Mouse (Mus musculus): ENCODE measurements around the gene Ccdc160. TPM values are rescaled to one million over a fixed set of nuclear protein-coding genes. Genes with fewer than 3 reads are reported as not detected.

Ccdc160 gene
- 0.41 and 0.69 TPM in 2 replicates for polyA plus RNA-seq (2015; fragmentation: Nextera tagmentation; extraction: Ambion mirVana)

DNA sequence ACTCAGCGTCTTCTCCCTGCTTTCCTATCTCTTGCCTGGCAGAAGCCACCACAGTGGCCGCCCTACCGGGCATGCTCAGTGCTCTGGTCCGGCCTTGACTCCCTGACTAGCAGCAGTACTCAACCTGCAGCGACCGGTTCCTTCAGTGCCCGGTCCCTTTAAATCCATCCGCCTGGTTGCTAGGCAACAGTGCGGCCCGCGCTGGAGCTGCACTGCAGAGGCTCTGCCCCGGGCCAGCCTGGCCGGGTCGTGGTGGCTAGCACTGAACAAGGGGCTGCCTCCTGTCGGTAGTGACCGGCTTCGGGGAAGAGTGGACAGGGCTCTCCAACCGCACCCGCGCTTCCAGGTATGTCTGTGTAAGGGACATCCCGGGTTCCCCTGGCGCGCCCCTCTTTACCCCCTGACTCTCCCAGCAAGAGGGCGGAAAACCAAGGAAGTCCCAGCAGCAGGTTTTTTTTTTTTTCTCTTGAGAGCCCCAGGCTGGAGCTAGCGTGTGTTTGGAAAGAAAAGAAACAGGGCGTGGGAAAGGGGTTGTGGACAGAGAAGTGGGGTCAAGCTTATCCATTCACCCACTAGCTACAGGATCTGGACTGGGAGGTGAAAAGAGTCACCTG, at the start of gene Ccdc160:
TSS of gene Ccdc160 (plus strand) at position 221 of the 614 bp plus-strand sequence.
- H3K9me3 ChIP-seq (replicated peaks; ENCODE audit: control insufficient read depth, low read length): no peaks in the 10 kb centered on the region
- no peak within 1 kb of the TSS for H3K27ac ChIP-seq (ENCODE audit: low read length)
- H3K27me3 ChIP-seq (ENCODE audit: control insufficient read depth, insufficient read depth, low read length): no peaks in the 10 kb centered on the region
- 0 out of 2 replicates have a peak within 1 kb of the TSS, but pooled peaks have one; percentile 31 for H3K9ac ChIP-seq (ENCODE audit: low read length)
- peak within 1 kb of the TSS; percentile 67 for H3K4me2 ChIP-seq (ENCODE audit: low read depth, low read length)
- H3K4me3 ChIP-seq (ENCODE audit: low read length): peak within 1 kb of the TSS; percentile 49
- no peaks in the 10 kb centered on the region for H3K36me3 ChIP-seq (ENCODE audit: control insufficient read depth, insufficient read depth)
- peak; percentile 77 for ATAC-seq (replicated peaks; ENCODE audit: extremely low read depth, insufficient read depth, low FRiP score)
- 11% methylated on average over 26 of the region's 26 CpGs for WGBS
- H3K4me1 ChIP-seq (ENCODE audit: control insufficient read depth, insufficient read depth, low read length): no peaks in the 10 kb centered on the region

DNA sequence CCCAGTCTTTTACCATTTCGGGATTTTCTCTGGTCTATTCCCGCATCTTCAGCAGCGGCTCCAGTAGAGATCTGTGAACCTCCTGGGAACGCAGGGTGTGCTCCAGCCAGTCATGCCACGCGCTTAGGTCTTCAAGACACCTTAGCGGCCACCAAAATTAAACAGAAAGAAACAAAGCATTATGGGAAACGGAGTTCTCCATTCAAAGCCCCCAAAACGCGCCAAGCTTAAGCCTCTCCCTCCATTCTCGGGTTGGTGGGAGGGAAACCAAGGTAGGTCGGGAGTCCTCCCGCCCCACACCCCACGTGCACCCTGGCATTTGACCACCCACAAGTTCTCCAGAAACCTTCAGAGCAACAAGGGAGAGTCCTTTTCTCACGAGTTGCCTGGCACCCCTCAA, 47.2 kb upstream of the Ccdc160 start:
- 16% methylated on average over 15 of the region's 15 CpGs for WGBS
- H3K9ac ChIP-seq (ENCODE audit: low read length): peak overlapping the region; percentile 58
- no peaks in the 10 kb centered on the region for H3K9me3 ChIP-seq (replicated peaks; ENCODE audit: control insufficient read depth, low read length)
- H3K27me3 ChIP-seq (ENCODE audit: control insufficient read depth, insufficient read depth, low read length): peaks cover 16% of the 10 kb centered on the region
- H3K36me3 ChIP-seq (ENCODE audit: control insufficient read depth, insufficient read depth): no peaks in the 10 kb centered on the region
- H3K4me2 ChIP-seq (ENCODE audit: low read depth, low read length): peak overlapping the region; percentile 89
- H3K4me3 ChIP-seq (ENCODE audit: low read length): peak overlapping the region; percentile 57
- H3K4me1 ChIP-seq (ENCODE audit: control insufficient read depth, insufficient read depth, low read length): no peaks in the 10 kb centered on the region
- no peak overlapping the region for H3K27ac ChIP-seq (ENCODE audit: low read length)
- no peak for ATAC-seq (replicated peaks; ENCODE audit: extremely low read depth, insufficient read depth, low FRiP score)

- H3K9me3 ChIP-seq (replicated peaks; ENCODE audit: control insufficient read depth, low read length): no peaks in the 10 kb centered on the region
- H3K4me2 ChIP-seq (ENCODE audit: low read depth, low read length): peak overlapping the region; percentile 89
- 19% methylated on average over 48 of the region's 50 CpGs for WGBS
- peak overlapping the region; percentile 57 for H3K4me3 ChIP-seq (ENCODE audit: low read length)
- peaks cover 16% of the 10 kb centered on the region for H3K27me3 ChIP-seq (ENCODE audit: control insufficient read depth, insufficient read depth, low read length)
- peak overlapping the region; percentile 58 for H3K9ac ChIP-seq (ENCODE audit: low read length)
- H3K36me3 ChIP-seq (ENCODE audit: control insufficient read depth, insufficient read depth): no peaks in the 10 kb centered on the region
- H3K4me1 ChIP-seq (ENCODE audit: control insufficient read depth, insufficient read depth, low read length): no peaks in the 10 kb centered on the region
- H3K27ac ChIP-seq (ENCODE audit: low read length): no peak overlapping the region
- peak; percentile 49 for ATAC-seq (replicated peaks; ENCODE audit: extremely low read depth, insufficient read depth, low FRiP score)
Observed at GRCm38 (mm10) chrX:52744201-52745051, 46.6 kb upstream of the Ccdc160 start.

DNA sequence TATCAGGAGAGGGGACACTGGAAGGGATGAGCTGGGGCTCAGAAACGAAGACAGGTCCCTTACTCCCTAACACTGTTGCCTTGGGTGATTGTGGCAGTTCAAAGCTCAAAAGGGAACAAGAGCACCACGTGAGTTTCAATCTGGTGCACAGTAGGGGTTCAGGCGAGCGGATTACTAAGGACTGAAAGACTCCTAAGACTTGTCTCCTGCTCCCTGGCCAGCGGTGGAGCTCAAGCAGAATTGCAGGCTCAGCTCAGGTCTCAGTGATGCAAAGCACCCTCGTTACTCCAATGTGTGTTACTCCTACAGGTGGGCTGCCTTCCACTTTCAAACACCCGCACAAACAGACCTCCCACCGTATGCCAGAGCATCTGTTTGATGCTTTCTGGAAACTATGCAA, 45.5 kb upstream of the Ccdc160 start:
- Histone ChIP-seq H3K9ac (ENCODE audit: low read length) (no peak overlapping the region), H3K27ac (ENCODE audit: low read length) (no peak overlapping the region), H3K9me3 (replicated peaks; ENCODE audit: control insufficient read depth, low read length) (no peaks in the 10 kb centered on the region), H3K4me3 (ENCODE audit: low read length) (no peak overlapping the region; the same call in 1 of the 2 replicates), H3K36me3 (ENCODE audit: control insufficient read depth, insufficient read depth) (no peaks in the 10 kb centered on the region), H3K4me2 (ENCODE audit: low read depth, low read length) (peak overlapping the region; percentile 89; the same call in 1 of the 2 replicates), H3K27me3 (ENCODE audit: control insufficient read depth, insufficient read depth, low read length) (peaks cover 16% of the 10 kb centered on the region), H3K4me1 (ENCODE audit: control insufficient read depth, insufficient read depth, low read length) (no peaks in the 10 kb centered on the region)
- peak; percentile 37; the same call in 1 of the 2 replicates for ATAC-seq (replicated peaks; ENCODE audit: extremely low read depth, insufficient read depth, low FRiP score)
- 6% methylated on average over 8 of the region's 8 CpGs for WGBS

GRCm38 (mm10) chrX:52745917-52746316, 45.1 kb upstream of the Ccdc160 start:
- WGBS: 8% methylated on average over 10 of the region's 10 CpGs
- peaks cover 16% of the 10 kb centered on the region for H3K27me3 ChIP-seq (ENCODE audit: control insufficient read depth, insufficient read depth, low read length)
- 0 out of 2 replicates have a peak overlapping the region, but pooled peaks have one; percentile 2 for H3K4me3 ChIP-seq (ENCODE audit: low read length)

GRCm38 (mm10) chrX:52746849-52747248, 44.2 kb upstream of the Ccdc160 start:
- no peaks in the 10 kb centered on the region for H3K9me3 ChIP-seq (replicated peaks; ENCODE audit: control insufficient read depth, low read length)
- no peak overlapping the region for H3K9ac ChIP-seq (ENCODE audit: low read length)
- no peak for ATAC-seq (replicated peaks; ENCODE audit: extremely low read depth, insufficient read depth, low FRiP score)
- H3K36me3 ChIP-seq (ENCODE audit: control insufficient read depth, insufficient read depth): no peaks in the 10 kb centered on the region
- peaks cover 16% of the 10 kb centered on the region for H3K27me3 ChIP-seq (ENCODE audit: control insufficient read depth, insufficient read depth, low read length)
- no peak overlapping the region for H3K4me2 ChIP-seq (ENCODE audit: low read depth, low read length)
- 67% methylated on average over 1 of the region's 1 CpGs for WGBS
- H3K4me3 ChIP-seq (ENCODE audit: low read length): no peak overlapping the region
- no peak overlapping the region for H3K27ac ChIP-seq (ENCODE audit: low read length)
- no peaks in the 10 kb centered on the region for H3K4me1 ChIP-seq (ENCODE audit: control insufficient read depth, insufficient read depth, low read length)

More at GRCm38 (mm10) chrX:52745917-52746316, 45.1 kb upstream of the Ccdc160 start:
- no peaks in the 10 kb centered on the region for H3K36me3 ChIP-seq (ENCODE audit: control insufficient read depth, insufficient read depth)
- no peaks in the 10 kb centered on the region for H3K4me1 ChIP-seq (ENCODE audit: control insufficient read depth, insufficient read depth, low read length)
- 0 out of 2 replicates have a peak overlapping the region, but pooled peaks have one; percentile 89 for H3K4me2 ChIP-seq (ENCODE audit: low read depth, low read length)
- no peak overlapping the region for H3K9ac ChIP-seq (ENCODE audit: low read length)
- no peak overlapping the region; the same call in 1 of the 2 replicates for H3K27ac ChIP-seq (ENCODE audit: low read length)
- no peak for ATAC-seq (replicated peaks; ENCODE audit: extremely low read depth, insufficient read depth, low FRiP score)
- no peaks in the 10 kb centered on the region for H3K9me3 ChIP-seq (replicated peaks; ENCODE audit: control insufficient read depth, low read length)

GRCm38 (mm10) chrX:52753491-52754085, 37.4 kb upstream of the Ccdc160 start:
- Histone ChIP-seq H3K27me3 (ENCODE audit: control insufficient read depth, insufficient read depth, low read length) (no peaks in the 10 kb centered on the region; the same call in 1 of the 2 replicates), H3K4me1 (ENCODE audit: control insufficient read depth, insufficient read depth, low read length) (no peaks in the 10 kb centered on the region), H3K36me3 (ENCODE audit: control insufficient read depth, insufficient read depth) (no peaks in the 10 kb centered on the region), H3K9me3 (replicated peaks; ENCODE audit: control insufficient read depth, low read length) (no peaks in the 10 kb centered on the region), H3K4me2 (ENCODE audit: low read depth, low read length) (no peak overlapping the region), H3K4me3 (ENCODE audit: low read length) (no peak overlapping the region), H3K9ac (ENCODE audit: low read length) (no peak overlapping the region), H3K27ac (ENCODE audit: low read length) (no peak overlapping the region)
- WGBS: 24% methylated on average over 6 of the region's 6 CpGs
- no peak for ATAC-seq (replicated peaks; ENCODE audit: extremely low read depth, insufficient read depth, low FRiP score)

- Histone ChIP-seq H3K27me3 (ENCODE audit: control insufficient read depth, insufficient read depth, low read length) (no peaks in the 10 kb centered on the region; the same call in 1 of the 2 replicates), H3K9ac (ENCODE audit: low read length) (no peak overlapping the region), H3K9me3 (replicated peaks; ENCODE audit: control insufficient read depth, low read length) (no peaks in the 10 kb centered on the region), H3K4me3 (ENCODE audit: low read length) (no peak overlapping the region), H3K4me2 (ENCODE audit: low read depth, low read length) (no peak overlapping the region), H3K27ac (ENCODE audit: low read length) (no peak overlapping the region), H3K36me3 (ENCODE audit: control insufficient read depth, insufficient read depth) (no peaks in the 10 kb centered on the region), H3K4me1 (ENCODE audit: control insufficient read depth, insufficient read depth, low read length) (no peaks in the 10 kb centered on the region)
- no peak for ATAC-seq (replicated peaks; ENCODE audit: extremely low read depth, insufficient read depth, low FRiP score)
- 84% methylated on average over 3 of the region's 3 CpGs for WGBS
Observed at GRCm38 (mm10) chrX:52757164-52757563, 33.8 kb upstream of the Ccdc160 start.

All from heart, embryonic 16.5 days (tissue).